Mouse (Mus musculus) cerebellum, adult 8-10 months (tissue): ENCODE data around the gene Mrps7.

Experiments
- DNase-seq: peaks from one replicate; pipeline ENCODE4 v3.0.0; 2022

The Mrps7 gene

DNA sequence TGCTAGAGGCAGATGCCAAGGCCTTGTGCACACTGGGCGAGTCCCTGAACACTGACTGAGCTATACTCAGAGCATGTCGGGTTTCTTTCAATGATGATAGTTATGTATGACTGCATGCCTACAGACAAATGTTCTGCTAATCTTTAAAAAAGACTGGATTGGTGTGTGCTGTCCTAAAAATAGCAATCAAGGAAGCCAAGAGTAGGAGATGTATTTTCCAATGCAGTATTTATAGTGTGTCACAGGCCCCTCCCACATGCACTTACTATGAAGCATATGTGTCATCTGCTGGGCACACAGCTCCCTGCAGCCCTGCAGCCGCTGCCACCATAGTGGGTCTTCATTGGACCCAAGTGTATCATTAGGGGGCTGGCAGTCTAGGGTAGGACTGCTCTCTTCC lies 49.5 kb downstream of the Mrps7 start:
- no peak for DNase-seq

- no peak for DNase-seq
Measured at GRCm38 (mm10) chr11:115654128-115654527, 50.4 kb downstream of the Mrps7 start.
